Mouse (Mus musculus): Measurements from ENCODE around the gene Arhgef1. TPM values are rescaled to one million over a fixed set of nuclear protein-coding genes. Genes with fewer than 3 reads are reported as not detected.

Gene Arhgef1
- polyA plus RNA-seq, 1 experiment = 133 TPM

DNA sequence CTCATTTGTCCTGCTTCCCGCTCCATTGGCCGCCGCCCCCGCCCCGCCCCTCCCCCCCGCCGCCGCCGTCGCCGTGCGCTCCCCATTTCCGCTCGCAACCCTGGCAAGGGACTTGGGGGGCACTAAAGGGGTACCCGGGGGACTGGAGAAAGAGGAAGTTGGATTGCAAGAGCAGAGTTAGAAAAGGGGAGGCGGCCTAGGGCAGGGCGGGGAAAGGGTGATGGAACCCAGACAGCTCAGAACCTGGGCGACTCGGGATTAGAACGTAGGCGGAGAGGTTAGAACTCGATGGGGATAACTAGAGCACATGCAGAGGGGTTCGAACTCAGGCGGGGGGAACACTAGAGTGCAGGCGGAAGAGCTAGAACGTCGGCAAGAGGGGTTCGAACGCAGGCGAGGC is 51.7 kb downstream of the Arhgef1 start:
- H3K4me3 ChIP-seq (ENCODE audit: insufficient read depth, low read length) = no peak overlapping the region
- H3K4me1 ChIP-seq (ENCODE audit: control insufficient read depth, insufficient read depth, low read length) = no peaks in the 10 kb centered on the region
- TF ChIP-seq POLR2A (IDR thresholded peaks at IDR 0.05; ENCODE audit: extremely low read depth, insufficient read depth, low read length) (no peak), CTCF (IDR thresholded peaks at IDR 0.05; ENCODE audit: extremely low read depth, insufficient read depth, low read length) (no peak)
- no peak overlapping the region for H3K27ac ChIP-seq (ENCODE audit: insufficient read depth, low read length)

DNA sequence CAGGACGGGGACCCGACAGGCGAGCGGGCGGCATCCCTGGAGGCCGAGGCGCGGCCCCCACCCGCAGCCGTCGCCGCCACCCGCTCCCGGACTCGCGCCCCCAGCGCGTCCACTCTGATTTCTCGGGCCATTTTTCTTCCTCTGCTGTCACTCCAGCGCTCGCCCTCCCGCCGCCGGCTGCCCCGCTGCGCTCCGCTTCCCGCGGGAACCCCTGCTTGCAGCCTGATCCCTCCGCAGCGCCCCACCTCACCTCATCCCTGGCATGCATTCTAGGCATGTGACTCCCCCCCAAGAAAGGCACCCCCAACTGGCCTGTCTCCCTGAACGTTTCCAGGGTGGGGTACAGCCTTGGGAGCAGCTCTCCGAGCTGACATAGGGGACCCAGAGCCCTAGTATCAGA is 52.5 kb downstream of the Arhgef1 start:
- no peak overlapping the region for H3K27ac ChIP-seq (ENCODE audit: insufficient read depth, low read length)
- H3K4me3 ChIP-seq (ENCODE audit: insufficient read depth, low read length) = no peak overlapping the region
- TF ChIP-seq POLR2A (IDR thresholded peaks at IDR 0.05; ENCODE audit: extremely low read depth, insufficient read depth, low read length) = no peak
- TF ChIP-seq CTCF (IDR thresholded peaks at IDR 0.05; ENCODE audit: extremely low read depth, insufficient read depth, low read length) = no peak
- no peaks in the 10 kb centered on the region for H3K4me1 ChIP-seq (ENCODE audit: control insufficient read depth, insufficient read depth, low read length)

DNA sequence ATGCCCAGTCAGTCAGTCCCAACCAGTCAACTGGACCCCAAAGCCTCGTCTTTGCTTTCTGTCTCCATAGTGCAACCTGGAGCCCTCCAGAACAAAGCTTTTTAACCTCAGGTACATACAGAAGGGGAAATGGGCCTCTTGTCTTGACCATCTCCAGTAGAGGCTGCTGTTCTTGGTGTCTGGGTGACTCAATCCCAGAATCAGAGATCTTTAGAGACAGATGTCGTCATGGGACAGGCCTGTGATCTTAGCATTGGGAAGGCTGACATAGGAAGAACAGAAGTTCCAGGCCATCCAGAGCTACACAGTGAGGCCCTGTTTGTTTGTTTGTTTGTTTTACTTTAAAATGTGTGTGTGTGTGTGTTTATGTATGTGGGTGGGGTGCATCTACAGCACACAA is 61.6 kb downstream of the Arhgef1 start:
- H3K27ac ChIP-seq (ENCODE audit: insufficient read depth, low read length) = no peak overlapping the region
- H3K4me1 ChIP-seq (ENCODE audit: control insufficient read depth, insufficient read depth, low read length) = no peaks in the 10 kb centered on the region
- no peak overlapping the region for H3K4me3 ChIP-seq (ENCODE audit: insufficient read depth, low read length)
- TF ChIP-seq CTCF (IDR thresholded peaks at IDR 0.05; ENCODE audit: extremely low read depth, insufficient read depth, low read length) (no peak), POLR2A (IDR thresholded peaks at IDR 0.05; ENCODE audit: extremely low read depth, insufficient read depth, low read length) (no peak)

DNA sequence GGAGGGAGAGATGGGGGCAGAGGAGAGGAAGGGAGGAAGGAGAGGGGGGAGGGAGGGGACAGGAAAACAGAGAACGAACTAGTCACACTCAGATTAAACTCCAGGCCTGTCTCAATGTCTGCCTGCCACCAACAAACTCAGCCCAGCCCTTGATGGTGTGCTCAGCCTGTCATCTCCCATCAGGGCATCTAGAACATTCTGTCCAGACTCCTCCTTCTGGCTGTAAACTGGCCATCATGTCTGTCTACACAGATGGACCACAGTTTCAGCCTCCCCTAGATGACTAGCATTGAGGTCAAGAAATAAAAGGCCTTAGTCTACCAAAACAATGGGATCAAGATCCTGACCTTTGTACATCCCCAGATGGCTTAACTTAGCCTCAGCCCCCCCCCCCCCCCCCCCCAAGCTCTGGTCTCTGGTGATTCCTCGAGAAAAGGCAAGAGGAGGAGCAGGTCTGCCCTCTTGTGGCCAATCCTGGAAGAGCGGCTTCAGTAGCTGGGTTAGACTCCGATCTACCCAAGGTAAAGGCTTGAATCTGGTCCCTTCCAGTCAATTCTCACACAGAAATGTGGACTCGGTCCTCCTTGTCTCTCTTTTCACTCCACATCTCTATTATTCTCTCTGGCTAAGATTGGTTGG is 62.3 kb downstream of the Arhgef1 start:
- peaks cover 2% of the 10 kb centered on the region; the same call in 1 of the 2 replicates for H3K4me1 ChIP-seq (ENCODE audit: control insufficient read depth, insufficient read depth, low read length)
- TF ChIP-seq POLR2A (IDR thresholded peaks at IDR 0.05; ENCODE audit: extremely low read depth, insufficient read depth, low read length) = no peak
- TF ChIP-seq CTCF (IDR thresholded peaks at IDR 0.05; ENCODE audit: extremely low read depth, insufficient read depth, low read length) = peak; percentile 76
- H3K4me3 ChIP-seq (ENCODE audit: insufficient read depth, low read length) = no peak overlapping the region
- H3K27ac ChIP-seq (ENCODE audit: insufficient read depth, low read length) = no peak overlapping the region

DNA sequence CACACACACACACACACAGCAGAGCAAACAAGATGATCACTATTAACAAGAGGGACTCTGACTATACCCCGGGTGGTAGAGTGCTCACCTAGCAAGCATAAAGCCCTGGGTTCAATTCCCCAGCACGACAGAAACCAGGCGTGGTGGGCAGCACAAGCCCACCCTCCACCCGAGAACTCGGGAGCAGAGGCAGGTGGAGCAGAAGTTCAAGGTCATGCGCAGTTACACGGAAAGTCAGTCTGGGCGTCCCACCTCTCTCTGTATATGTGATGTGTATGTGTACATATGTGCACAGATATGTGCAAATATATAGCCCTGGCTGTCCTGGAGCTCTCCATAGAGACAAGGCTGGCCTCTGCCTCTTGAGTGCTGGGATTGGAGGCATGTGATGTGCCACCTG is 65.3 kb downstream of the Arhgef1 start:
- Histone ChIP-seq H3K4me3 (ENCODE audit: insufficient read depth, low read length) (no peak overlapping the region), H3K4me1 (ENCODE audit: control insufficient read depth, insufficient read depth, low read length) (peaks cover 2% of the 10 kb centered on the region; the same call in 1 of the 2 replicates), H3K27ac (ENCODE audit: insufficient read depth, low read length) (no peak overlapping the region)
- TF ChIP-seq CTCF (IDR thresholded peaks at IDR 0.05; ENCODE audit: extremely low read depth, insufficient read depth, low read length) (no peak), POLR2A (IDR thresholded peaks at IDR 0.05; ENCODE audit: extremely low read depth, insufficient read depth, low read length) (no peak)

DNA sequence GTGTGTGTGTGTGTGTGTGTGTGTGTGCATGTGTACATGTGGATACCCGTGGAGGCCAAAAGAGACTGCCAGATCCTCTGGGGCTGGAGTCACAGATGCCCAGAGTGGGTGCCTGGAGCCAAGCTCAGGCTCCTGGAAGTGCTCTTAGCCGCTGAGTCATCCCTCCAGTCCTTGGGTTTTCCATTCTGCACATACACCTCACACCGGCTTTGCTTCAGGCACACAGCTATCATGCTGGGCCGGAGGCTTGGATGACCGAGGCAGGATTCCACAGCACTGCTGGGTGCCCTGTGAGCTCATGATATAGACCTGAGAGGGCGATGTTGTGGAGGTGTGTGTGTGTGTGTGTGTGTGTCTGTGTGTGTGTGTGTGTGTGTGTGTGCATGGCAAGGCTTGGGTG is 65.8 kb downstream of the Arhgef1 start:
- H3K27ac ChIP-seq (ENCODE audit: insufficient read depth, low read length) = no peak overlapping the region
- TF ChIP-seq CTCF (IDR thresholded peaks at IDR 0.05; ENCODE audit: extremely low read depth, insufficient read depth, low read length) (no peak), POLR2A (IDR thresholded peaks at IDR 0.05; ENCODE audit: extremely low read depth, insufficient read depth, low read length) (no peak)
- H3K4me3 ChIP-seq (ENCODE audit: insufficient read depth, low read length) = no peak overlapping the region
- peaks cover 2% of the 10 kb centered on the region; the same call in 1 of the 2 replicates for H3K4me1 ChIP-seq (ENCODE audit: control insufficient read depth, insufficient read depth, low read length)

DNA sequence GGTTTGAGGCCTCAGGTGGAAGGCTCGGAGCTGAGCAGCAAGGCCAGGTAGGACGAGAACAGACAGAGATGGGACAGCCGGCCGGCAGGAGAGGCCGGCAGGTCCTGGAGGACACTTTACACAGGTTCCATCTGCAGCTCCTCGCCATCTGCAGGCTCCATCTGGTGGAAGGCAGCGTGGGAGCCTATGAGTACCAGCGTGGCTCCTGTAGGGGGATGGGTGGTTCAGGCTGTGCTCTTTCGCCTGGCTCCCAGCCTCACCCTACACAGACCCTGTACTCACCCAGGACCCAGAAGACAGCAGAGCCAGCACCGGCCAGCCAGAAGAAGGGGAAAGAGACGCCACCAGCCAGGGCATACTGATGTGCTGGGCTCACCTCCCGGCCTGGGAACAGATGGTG is 67.1 kb downstream of the Arhgef1 start:
- Histone ChIP-seq H3K27ac (ENCODE audit: insufficient read depth, low read length) (no peak overlapping the region), H3K4me3 (ENCODE audit: insufficient read depth, low read length) (no peak overlapping the region), H3K4me1 (ENCODE audit: control insufficient read depth, insufficient read depth, low read length) (peaks cover 2% of the 10 kb centered on the region; the same call in 1 of the 2 replicates)
- TF ChIP-seq CTCF (IDR thresholded peaks at IDR 0.05; ENCODE audit: extremely low read depth, insufficient read depth, low read length) = no peak
- TF ChIP-seq POLR2A (IDR thresholded peaks at IDR 0.05; ENCODE audit: extremely low read depth, insufficient read depth, low read length) = no peak

DNA sequence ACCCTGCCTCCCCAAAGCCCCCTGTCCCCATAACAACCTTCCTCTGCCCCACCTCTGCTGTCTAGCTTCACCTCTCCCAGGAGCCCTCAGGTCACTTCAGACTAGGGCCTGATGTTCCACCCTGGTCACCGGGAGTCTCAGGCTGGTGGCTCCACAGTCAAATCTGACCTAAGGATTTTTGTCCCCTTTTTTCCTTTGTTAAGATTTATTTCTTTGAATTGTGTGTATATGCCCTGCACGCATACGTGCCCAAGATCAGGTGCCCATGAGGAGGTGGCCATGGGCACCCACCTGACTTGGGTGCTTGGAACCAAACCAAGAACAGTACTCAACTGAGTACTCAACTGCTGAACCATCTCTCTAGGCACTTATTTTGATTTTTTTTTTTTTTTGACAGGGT is 67.6 kb downstream of the Arhgef1 start:
- TF ChIP-seq CTCF (IDR thresholded peaks at IDR 0.05; ENCODE audit: extremely low read depth, insufficient read depth, low read length) = no peak
- no peak for TF ChIP-seq POLR2A (IDR thresholded peaks at IDR 0.05; ENCODE audit: extremely low read depth, insufficient read depth, low read length)
- Histone ChIP-seq H3K27ac (ENCODE audit: insufficient read depth, low read length) (no peak overlapping the region), H3K4me1 (ENCODE audit: control insufficient read depth, insufficient read depth, low read length) (peaks cover 2% of the 10 kb centered on the region; the same call in 1 of the 2 replicates), H3K4me3 (ENCODE audit: insufficient read depth, low read length) (no peak overlapping the region)

DNA sequence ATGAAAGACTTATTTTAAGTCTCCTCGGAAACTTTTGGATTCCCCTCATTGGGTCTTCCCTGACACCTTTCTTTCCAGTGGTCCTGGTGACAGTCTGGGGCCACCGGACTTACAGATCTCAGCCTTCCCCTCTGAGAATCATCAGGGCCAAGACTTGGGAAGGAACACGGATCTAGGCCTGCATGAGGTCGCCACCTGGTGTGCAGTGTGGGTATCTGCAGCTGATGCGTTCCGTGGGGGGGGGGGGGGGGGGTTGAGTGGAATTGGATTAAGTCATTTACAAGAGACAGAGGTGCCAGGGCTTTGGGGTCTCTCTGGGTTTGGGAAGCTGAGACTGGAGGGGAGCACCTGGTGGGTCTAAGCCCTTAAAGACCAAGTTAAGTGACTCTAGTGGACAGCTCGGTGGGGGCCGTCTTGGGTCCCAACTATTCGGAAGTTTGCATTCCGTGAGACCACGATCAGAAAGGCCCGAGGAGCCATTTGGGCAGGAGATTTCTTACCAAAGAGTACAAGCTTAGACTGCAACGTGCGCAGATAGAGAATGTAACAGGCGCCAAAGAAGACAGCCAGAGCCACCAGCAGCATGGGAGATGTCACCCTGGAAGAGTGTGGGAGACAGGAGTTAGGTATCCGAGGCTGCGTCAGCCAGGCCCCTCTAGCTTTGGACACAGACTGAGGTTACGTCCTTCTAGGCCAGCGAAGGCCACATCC is 68.7 kb downstream of the Arhgef1 start:
- Histone ChIP-seq H3K4me3 (ENCODE audit: insufficient read depth, low read length) (peak overlapping the region; percentile 92), H3K4me1 (ENCODE audit: control insufficient read depth, insufficient read depth, low read length) (peaks cover 2% of the 10 kb centered on the region; the same call in 1 of the 2 replicates), H3K27ac (ENCODE audit: insufficient read depth, low read length) (no peak overlapping the region)
- peak; percentile 60 for TF ChIP-seq CTCF (IDR thresholded peaks at IDR 0.05; ENCODE audit: extremely low read depth, insufficient read depth, low read length)
- TF ChIP-seq POLR2A (IDR thresholded peaks at IDR 0.05; ENCODE audit: extremely low read depth, insufficient read depth, low read length) = no peak
